Mouse (Mus musculus) forebrain, embryonic 15.5 days (tissue): ENCODE results near the gene Rnaseh2a. TPM values are rescaled to one million over a fixed set of nuclear protein-coding genes. Genes with fewer than 3 reads are reported as not detected.

ENCODE experiments used
- ATAC-seq: fragments of 200-750 bp; cut with Nextera tagmentation; replicated peaks from 2 replicates; pipeline ENCODE4 v1.8.0; 2017; ENCODE audit warnings: mild to moderate bottlenecking, moderate TSS enrichment, moderate library complexity
- H3K27ac ChIP-seq: fragments of 300-500 bp; sonication (generic); replicated peaks from 2 replicates; pipeline ENCODE4 v1.5.1; 2015; ENCODE audit warnings: mild to moderate bottlenecking, inconsistent platforms
- H3K27me3 ChIP-seq: fragments of 300-500 bp; sonication (generic); 2 replicates; pipeline ENCODE4 v1.6.1; 2015; ENCODE audit warnings: inconsistent platforms
- H3K36me3 ChIP-seq: fragments of 300-500 bp; sonication (generic); 2 replicates; pipeline ENCODE4 v1.6.1; 2015; ENCODE audit warnings: mild to moderate bottlenecking, inconsistent platforms
- H3K4me1 ChIP-seq: fragments of 300-500 bp; sonication (generic); 2 replicates; pipeline ENCODE4 v1.6.1; 2015; ENCODE audit warnings: inconsistent platforms
- H3K4me2 ChIP-seq: fragments of 300-500 bp; sonication (generic); replicated peaks from 2 replicates; pipeline ENCODE4 v1.6.1; 2015; ENCODE audit warnings: mild to moderate bottlenecking, inconsistent platforms
- H3K4me3 ChIP-seq: fragments of 300-500 bp; sonication (generic); 2 replicates; pipeline ENCODE4 v1.5.1; 2015; ENCODE audit warnings: mild to moderate bottlenecking, inconsistent platforms
- H3K9ac ChIP-seq: fragments of 300-500 bp; sonication (generic); replicated peaks from 2 replicates; pipeline ENCODE4 v1.6.1; 2015; ENCODE audit warnings: mild to moderate bottlenecking, inconsistent platforms
- H3K9me3 ChIP-seq: fragments of 300-500 bp; sonication (generic); 2 replicates; pipeline ENCODE4 v1.6.1; 2016; ENCODE audit warnings: inconsistent platforms
- WGBS: fragments of 180-500 bp; shearing (Covaris S2); methylation state at CpG from one replicate; pipeline ENCODE4 v1.1.7; 2015; ENCODE audit warnings: mixed read lengths; 5-methylcytosine and 5-hydroxymethylcytosine counted together
- polyA plus RNA-seq: library from polyadenylated mRNA; unstranded; fragments of >200 nt; fragmentation: Nextera tagmentation; extraction: Ambion mirVana; gene quantifications from 2 replicates; pipeline ENCODE4 v1.2.1, GENCODE M21; 2015

Gene Rnaseh2a
- polyA plus RNA-seq = 96.4 and 98.5 TPM in 2 replicates

GRCm38 (mm10) chr8:84969241-84970134 is at the start of gene Rnaseh2a, which contains the start of the genes Gm49661 and Prdx2:
TSS of gene Rnaseh2a (minus strand) at chr8:84969767.
TSS of gene Gm49661 (minus strand) at chr8:84969433.
TSS of gene Prdx2 (plus strand) at chr8:84969587.
- ATAC-seq = peak; percentile 76
- Histone ChIP-seq H3K4me2 (peak within 1 kb of the TSS; percentile 86), H3K9ac (peak within 1 kb of the TSS; percentile 88), H3K9me3 (no peaks in the 10 kb centered on the region), H3K27ac (peak within 1 kb of the TSS; percentile 72), H3K4me1 (peaks cover 50% of the 10 kb centered on the region), H3K27me3 (no peaks in the 10 kb centered on the region), H3K4me3 (peak within 1 kb of the TSS; percentile 74), H3K36me3 (peaks cover 31% of the 10 kb centered on the region)
- WGBS = under 1% methylated on average over 56 of the region's 56 CpGs

- H3K9ac ChIP-seq = no peak overlapping the region
- no peak overlapping the region for H3K4me3 ChIP-seq
- no peak for ATAC-seq
- no peak overlapping the region for H3K27ac ChIP-seq
- H3K27me3 ChIP-seq = peaks cover 12% of the 10 kb centered on the region
- H3K36me3 ChIP-seq = peaks cover 42% of the 10 kb centered on the region
- H3K9me3 ChIP-seq = no peaks in the 10 kb centered on the region
- WGBS = 18% methylated on average over 5 of the region's 5 CpGs
- H3K4me1 ChIP-seq = peaks cover 6% of the 10 kb centered on the region
- H3K4me2 ChIP-seq = no peak overlapping the region
Measured at GRCm38 (mm10) chr8:85017209-85017608, 47.6 kb upstream of the Rnaseh2a start.

GRCm38 (mm10) chr8:85016724-85017123 is 47.2 kb upstream of the Rnaseh2a start:
- Histone ChIP-seq H3K4me3 (no peak overlapping the region), H3K9me3 (no peaks in the 10 kb centered on the region), H3K27ac (no peak overlapping the region), H3K4me1 (peaks cover 6% of the 10 kb centered on the region), H3K36me3 (peaks cover 38% of the 10 kb centered on the region), H3K27me3 (peaks cover 14% of the 10 kb centered on the region), H3K4me2 (no peak overlapping the region), H3K9ac (no peak overlapping the region)
- 72% methylated on average over 10 of the region's 10 CpGs for WGBS
- ATAC-seq = no peak

- Histone ChIP-seq H3K36me3 (peaks cover 23% of the 10 kb centered on the region), H3K27ac (no peak within 1 kb of the TSS), H3K9me3 (no peaks in the 10 kb centered on the region), H3K9ac (peak within 1 kb of the TSS; percentile 39), H3K4me3 (peak within 1 kb of the TSS; percentile 36), H3K4me1 (peaks cover 6% of the 10 kb centered on the region), H3K4me2 (peak within 1 kb of the TSS; percentile 66), H3K27me3 (peaks cover 28% of the 10 kb centered on the region)
- WGBS = 73% methylated on average over 2 of the region's 2 CpGs
- no peak for ATAC-seq
Measured at GRCm38 (mm10) chr8:85014431-85014830, 44.9 kb upstream of the Rnaseh2a start, which contains the start of gene Best2. TSS of gene Best2 (minus strand) at chr8:85014531.

GRCm38 (mm10) chr8:85013230-85013840 is 43.8 kb upstream of the Rnaseh2a start:
- no peak overlapping the region for H3K27ac ChIP-seq
- WGBS = 3% methylated on average over 26 of the region's 26 CpGs
- H3K36me3 ChIP-seq = peaks cover 13% of the 10 kb centered on the region
- no peaks in the 10 kb centered on the region for H3K9me3 ChIP-seq
- H3K4me2 ChIP-seq = peak overlapping the region; percentile 66
- H3K4me3 ChIP-seq = peak overlapping the region; percentile 36
- peak; percentile 68; the same call in 1 of the 2 replicates for ATAC-seq
- peaks cover 33% of the 10 kb centered on the region for H3K27me3 ChIP-seq
- peaks cover 6% of the 10 kb centered on the region for H3K4me1 ChIP-seq
- H3K9ac ChIP-seq = peak overlapping the region; percentile 39

GRCm38 (mm10) chr8:85011242-85011641 is 41.7 kb upstream of the Rnaseh2a start:
- peaks cover 37% of the 10 kb centered on the region for H3K27me3 ChIP-seq
- no peaks in the 10 kb centered on the region for H3K36me3 ChIP-seq
- no peak overlapping the region for H3K4me3 ChIP-seq
- no peak overlapping the region for H3K4me2 ChIP-seq
- peaks cover 6% of the 10 kb centered on the region for H3K4me1 ChIP-seq
- H3K9ac ChIP-seq = no peak overlapping the region
- no peaks in the 10 kb centered on the region for H3K9me3 ChIP-seq
- WGBS = 19% methylated on average over 28 of the region's 28 CpGs
- no peak for ATAC-seq
- H3K27ac ChIP-seq = no peak overlapping the region

GRCm38 (mm10) chr8:85007686-85008085 is 38.1 kb upstream of the Rnaseh2a start:
- Histone ChIP-seq H3K4me1 (no peaks in the 10 kb centered on the region), H3K4me3 (no peak overlapping the region), H3K27me3 (peaks cover 27% of the 10 kb centered on the region), H3K4me2 (no peak overlapping the region), H3K9me3 (no peaks in the 10 kb centered on the region), H3K9ac (no peak overlapping the region), H3K36me3 (peaks cover under 1% of the 10 kb centered on the region; the same call in 1 of the 2 replicates), H3K27ac (no peak overlapping the region)
- 17% methylated on average over 25 of the region's 25 CpGs for WGBS
- no peak for ATAC-seq

- WGBS = 2% methylated on average over 19 of the region's 19 CpGs
- peak overlapping the region; percentile 30; the same call in 1 of the 2 replicates for H3K9ac ChIP-seq
- H3K27me3 ChIP-seq = no peaks in the 10 kb centered on the region
- peaks cover 6% of the 10 kb centered on the region; the same call in 1 of the 2 replicates for H3K36me3 ChIP-seq
- peak overlapping the region; percentile 30 for H3K4me2 ChIP-seq
- peak overlapping the region; percentile 12; the same call in 1 of the 2 replicates for H3K4me3 ChIP-seq
- peak; percentile 77 for ATAC-seq
- H3K4me1 ChIP-seq = peaks cover 8% of the 10 kb centered on the region
- no peaks in the 10 kb centered on the region for H3K9me3 ChIP-seq
- H3K27ac ChIP-seq = peak overlapping the region; percentile 43; the same call in 1 of the 2 replicates
Measured at GRCm38 (mm10) chr8:84997649-84998295, 28.2 kb upstream of the Rnaseh2a start.

- WGBS = 71% methylated on average over 5 of the region's 5 CpGs
- Histone ChIP-seq H3K4me2 (no peak overlapping the region), H3K27me3 (no peaks in the 10 kb centered on the region), H3K4me3 (no peak overlapping the region), H3K36me3 (0 out of 2 replicates have a peak, but pooled peaks cover 3% of the 10 kb centered on the region), H3K4me1 (peaks cover 8% of the 10 kb centered on the region), H3K9me3 (no peaks in the 10 kb centered on the region), H3K9ac (no peak overlapping the region), H3K27ac (no peak overlapping the region)
- no peak for ATAC-seq
Measured at GRCm38 (mm10) chr8:84996978-84997377, 27.4 kb upstream of the Rnaseh2a start.

- H3K9me3 ChIP-seq = no peaks in the 10 kb centered on the region
- 0 out of 2 replicates have a peak, but pooled peaks cover 3% of the 10 kb centered on the region for H3K36me3 ChIP-seq
- H3K4me3 ChIP-seq = no peak overlapping the region
- ATAC-seq = no peak
- 21% methylated on average over 25 of the region's 25 CpGs for WGBS
- H3K4me1 ChIP-seq = peaks cover 17% of the 10 kb centered on the region
- no peak overlapping the region for H3K27ac ChIP-seq
- H3K9ac ChIP-seq = no peak overlapping the region
- H3K4me2 ChIP-seq = no peak overlapping the region
- H3K27me3 ChIP-seq = no peaks in the 10 kb centered on the region
Measured at GRCm38 (mm10) chr8:84995680-84996079, 26.1 kb upstream of the Rnaseh2a start.

- no peaks in the 10 kb centered on the region for H3K27me3 ChIP-seq
- 92% methylated on average over 9 of the region's 9 CpGs for WGBS
- no peak for ATAC-seq
- H3K27ac ChIP-seq = no peak overlapping the region
- H3K36me3 ChIP-seq = 0 out of 2 replicates have a peak, but pooled peaks cover 3% of the 10 kb centered on the region
- peaks cover 22% of the 10 kb centered on the region for H3K4me1 ChIP-seq
- no peak overlapping the region for H3K9ac ChIP-seq
- H3K9me3 ChIP-seq = no peaks in the 10 kb centered on the region
- H3K4me3 ChIP-seq = no peak overlapping the region
- no peak overlapping the region for H3K4me2 ChIP-seq
Measured at GRCm38 (mm10) chr8:84994375-84994774, 24.8 kb upstream of the Rnaseh2a start.
